Mouse (Mus musculus): ENCODE results near the gene Dvl3.
"Not testable (repeated sequence)": the region's sequence is repeated elsewhere in the genome, so short reads cannot be mapped to it uniquely, and the experiment has no call there.

- not testable (repeated sequence) for TF ChIP-seq CTCF (IDR thresholded peaks at IDR 0.05; ENCODE audit: control insufficient read depth, insufficient read depth, insufficient replicate concordance, low read depth, low read length); POLR2A (IDR thresholded peaks at IDR 0.05; ENCODE audit: control insufficient read depth, low read depth, low read length)
Measured at GRCm38 (mm10) chr16:20483716-20484115, 33.1 kb upstream of the Dvl3 start.

All from testis, adult 2 months (tissue).